Mouse (Mus musculus) cortical plate, adult 2 months (tissue): ENCODE data around the gene Igf2bp1.

Experiments
- CTCF ChIP-seq: fragments of 200-500 bp; IDR thresholded peaks from 2 replicates; pipeline ENCODE4 v1.5.1; 2011; ENCODE audit warnings: mild to moderate bottlenecking, control low read depth, low read length; ENCODE audit not compliant: insufficient read depth; ENCODE audit errors: extremely low read depth
- POLR2A ChIP-seq: fragments of 200-500 bp; IDR thresholded peaks from 2 replicates; pipeline ENCODE4 v1.6.1; 2011; ENCODE audit warnings: mild to moderate bottlenecking, low read length, control low read depth; ENCODE audit not compliant: insufficient read depth; ENCODE audit errors: extremely low read depth

GRCm38 (mm10) chr11:96003100-96003900 is 2.4 kb downstream of the Igf2bp1 start:
- TF ChIP-seq CTCF (no peak), POLR2A (no peak)
